Mouse (Mus musculus): Measurements from ENCODE around the gene Fam92b. TPM values are rescaled to one million over a fixed set of nuclear protein-coding genes. Genes with fewer than 3 reads are reported as not detected.

Gene Fam92b
- total RNA-seq, 2 experiments from 2014 or later, result 0.27 to 0.45 TPM

DNA sequence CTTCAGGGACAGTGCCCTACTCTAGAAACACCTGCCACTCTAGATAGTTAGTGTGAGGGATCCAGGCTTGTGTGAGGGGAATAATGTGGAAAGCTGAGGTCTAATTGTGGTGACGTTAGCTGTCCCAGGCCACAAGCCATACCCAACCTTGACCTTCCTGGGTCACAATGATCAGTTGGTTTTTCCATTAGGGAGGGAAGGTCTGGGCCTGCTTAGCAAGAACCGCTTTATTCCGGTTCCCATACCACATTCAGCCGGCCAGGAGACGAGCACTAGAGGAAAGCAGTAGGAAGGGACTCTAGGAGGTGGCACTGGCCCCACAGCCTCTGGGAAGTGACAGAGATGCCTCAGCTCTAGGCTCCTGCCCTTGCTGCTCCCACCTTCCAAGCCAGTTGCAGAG, 13.2 kb downstream of the Fam92b start:
- intact Hi-C loops (cut with DNase I), result no loop called here
- DNase-seq (ENCODE audit: low spot score in 2 of 2), result no peak

DNA sequence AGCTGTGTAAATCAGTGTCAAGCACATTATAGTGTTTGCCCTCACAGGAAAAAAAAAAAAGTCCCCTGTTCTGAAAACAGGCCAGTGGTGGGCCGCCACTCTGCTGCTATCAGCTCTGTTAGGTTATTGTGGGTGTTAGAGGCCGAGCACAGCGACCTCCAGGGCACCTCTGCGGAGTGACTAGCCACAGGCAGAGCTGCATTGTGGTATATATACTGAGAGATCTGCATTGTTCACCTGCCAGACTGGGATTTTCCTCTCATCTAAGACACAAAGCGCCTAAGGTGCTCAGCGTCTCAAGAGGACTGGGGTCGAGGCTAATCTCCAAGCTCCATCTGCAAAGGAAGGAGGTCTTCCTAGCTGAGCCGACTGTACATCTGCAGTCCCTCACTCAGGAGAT, 13.9 kb downstream of the Fam92b start:
- intact Hi-C loops (cut with DNase I), result no loop called here
- no peak for DNase-seq (ENCODE audit: low spot score in 2 of 2)

DNA sequence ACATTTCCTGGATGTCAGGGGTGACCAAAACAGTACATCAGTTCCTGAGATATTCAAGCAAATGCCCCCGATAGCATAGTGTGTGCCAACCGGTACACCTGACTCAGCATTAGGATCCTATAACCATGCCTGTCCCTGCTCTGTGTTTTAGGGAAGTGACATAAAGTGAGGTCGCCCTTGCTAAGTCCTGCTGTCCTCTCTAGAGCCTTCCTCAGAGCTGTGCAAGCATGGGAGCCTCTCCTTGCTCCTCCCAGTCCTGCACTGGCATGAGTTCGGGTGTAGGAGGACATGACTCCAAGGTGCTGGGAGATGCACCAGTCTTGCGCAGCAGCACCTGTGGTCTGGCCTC, 14.9 kb downstream of the Fam92b start:
- intact Hi-C loops (cut with DNase I), result no loop called here
- DNase-seq (ENCODE audit: low spot score in 2 of 2), result no peak

- intact Hi-C loops (cut with DNase I), result no loop called here
- no peak for DNase-seq (ENCODE audit: low spot score in 2 of 2)
Measured at GRCm38 (mm10) chr8:120161658-120162403, 15.4 kb downstream of the Fam92b start.

- DNase-seq (ENCODE audit: low spot score in 2 of 2), result no peak
- intact Hi-C loops (cut with DNase I), result no loop called here
Measured at GRCm38 (mm10) chr8:120160366-120160765, 16.9 kb downstream of the Fam92b start.

DNA sequence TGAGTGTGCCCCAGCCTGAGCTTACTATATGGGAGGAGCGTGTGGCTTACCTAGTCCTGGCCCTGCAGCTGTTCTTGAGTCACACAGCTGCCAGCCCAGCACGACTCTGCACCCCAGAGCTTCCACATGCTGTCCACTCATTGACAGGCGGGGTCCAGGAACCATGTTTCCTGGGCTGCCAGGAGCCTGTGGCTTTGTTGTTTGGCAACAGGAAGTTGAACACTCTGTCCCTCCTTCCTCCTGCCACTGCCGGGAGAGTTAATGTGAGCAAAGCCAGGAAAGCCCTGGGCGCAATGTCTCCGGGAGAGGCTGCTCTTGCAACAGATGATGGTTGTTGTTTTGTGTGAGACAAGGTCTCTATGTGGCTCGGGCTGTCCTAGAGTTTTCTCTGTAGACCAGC, 24.6 kb downstream of the Fam92b start:
- intact Hi-C loops (cut with DNase I), result no loop called here

GRCm38 (mm10) chr8:120151151-120151550, 26.1 kb downstream of the Fam92b start:
- intact Hi-C loops (cut with DNase I), result no loop called here
- no peak for DNase-seq (ENCODE audit: low spot score in 2 of 2)

More for the DNA sequence above, 24.6 kb downstream of the Fam92b start:
- DNase-seq (ENCODE audit: low spot score in 2 of 2), result no peak

DNA sequence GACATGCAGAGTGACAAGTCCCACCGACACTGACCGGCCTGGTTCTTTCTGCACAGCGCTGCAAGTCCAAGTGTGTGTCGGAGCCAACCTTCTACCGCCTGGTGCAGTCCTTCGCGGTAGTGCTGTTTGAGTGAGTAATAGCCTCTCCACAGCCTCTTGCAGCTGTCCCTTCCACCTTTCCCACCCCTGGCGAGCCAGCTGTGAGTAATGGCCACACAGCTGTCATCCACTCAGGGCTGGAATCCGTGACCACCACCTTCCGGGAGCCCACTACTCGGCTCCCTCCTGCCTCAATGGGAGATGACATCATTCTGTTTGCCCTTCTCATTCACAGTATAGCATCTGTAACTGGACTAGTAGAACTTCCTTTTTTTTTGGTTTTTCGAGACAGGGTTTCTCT, 27.2 kb downstream of the Fam92b start:
- intact Hi-C loops (cut with DNase I), result no loop called here
- no peak for DNase-seq (ENCODE audit: low spot score in 2 of 2)

DNA sequence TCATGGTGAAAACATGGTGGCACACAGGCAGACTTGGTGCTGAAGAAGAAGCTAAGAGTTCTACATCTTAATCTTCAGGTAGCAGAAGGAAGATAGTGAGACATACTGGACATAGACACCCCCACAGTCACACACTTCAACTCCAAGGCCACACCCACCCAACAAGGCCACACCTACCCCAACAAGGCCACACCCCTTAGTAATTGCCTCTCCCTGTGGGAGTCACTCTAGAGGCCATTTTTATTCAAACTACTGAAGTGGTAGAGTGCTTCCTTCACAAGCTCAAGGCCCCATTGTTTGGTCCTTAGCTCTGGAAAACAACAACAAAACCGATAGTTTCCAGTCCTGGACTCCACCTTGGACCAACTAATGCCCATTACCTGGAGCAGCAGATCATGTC, 31.2 kb downstream of the Fam92b start:
- intact Hi-C loops (cut with DNase I), result loop anchor here (5.0 kb wide), 1 partner anchor 194 kb away; no protein-coding TSS in a partner anchor

GRCm38 (mm10) chr8:120144652-120145301, 32.5 kb downstream of the Fam92b start:
- DNase-seq (ENCODE audit: low spot score in 2 of 2), result peak; percentile 59 to 71
- intact Hi-C loops (cut with DNase I), result loop anchor here (2.0 to 5.0 kb wide), 2 partner anchors 24 to 192 kb away; no protein-coding TSS in a partner anchor

More for the DNA sequence above, 31.2 kb downstream of the Fam92b start:
- DNase-seq (ENCODE audit: low spot score in 2 of 2), result no peak

DNA sequence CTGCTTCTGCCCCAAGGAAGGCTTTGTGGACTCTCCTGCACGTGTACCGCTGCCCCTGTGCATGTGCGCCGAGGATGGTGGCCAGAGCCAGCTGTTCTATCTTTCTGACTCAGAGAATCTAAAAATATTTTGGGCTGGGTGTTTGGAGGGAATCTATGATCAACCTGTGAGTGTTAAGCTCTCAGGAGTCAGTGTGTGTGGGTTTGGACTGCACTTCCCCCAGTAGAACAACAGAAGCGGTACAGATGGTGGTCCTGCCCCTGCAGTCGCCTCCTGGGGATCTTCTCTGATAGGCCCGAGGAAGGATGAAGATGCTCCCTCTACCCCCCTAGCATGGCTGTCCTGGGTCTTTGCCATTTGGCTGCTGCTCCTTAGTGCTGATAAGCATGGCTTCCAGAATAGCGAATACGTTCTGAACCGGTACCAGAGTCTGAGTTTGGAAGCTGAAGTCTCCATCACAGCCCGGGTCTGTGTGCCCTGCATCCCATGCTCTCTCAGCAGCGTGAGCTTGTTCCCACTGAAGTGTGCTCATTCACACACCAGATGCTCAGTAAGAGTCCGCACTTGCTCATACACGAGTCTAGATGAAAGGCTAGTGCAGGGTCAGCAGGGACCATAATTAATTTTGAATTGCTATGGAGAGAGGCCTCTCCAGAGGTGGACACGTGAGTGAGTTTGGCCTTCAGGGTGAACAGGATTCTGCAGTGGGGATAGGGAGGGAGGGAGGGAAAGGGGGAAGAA, 33.2 kb downstream of the Fam92b start:
- peak; percentile 52 for DNase-seq (ENCODE audit: low spot score in 2 of 2)
- intact Hi-C loops (cut with DNase I), result loop anchor here (2.0 kb wide), 1 partner anchor 23 kb away; no protein-coding TSS in a partner anchor

DNA sequence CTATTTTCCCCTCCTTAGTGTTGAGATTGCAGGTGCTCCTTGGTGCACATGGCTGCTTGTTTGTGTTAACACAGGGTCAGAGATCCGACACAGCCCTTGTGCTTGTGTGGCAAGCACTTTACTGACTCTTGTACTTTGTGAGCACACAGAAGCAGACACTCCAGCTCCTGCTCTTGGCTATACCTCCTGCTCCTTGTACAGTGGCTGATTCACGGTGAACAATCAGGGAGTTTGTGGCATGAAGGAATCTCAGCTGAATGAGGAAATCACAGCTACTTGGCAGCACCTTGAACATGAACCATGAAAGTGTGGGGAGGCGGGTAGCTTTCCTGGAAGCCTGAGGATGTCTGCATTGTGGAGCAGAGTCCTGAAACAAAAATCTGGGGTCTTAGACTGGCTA, 36.5 kb downstream of the Fam92b start:
- no peak for DNase-seq (ENCODE audit: low spot score in 2 of 2)
- intact Hi-C loops (cut with DNase I), result no loop called here

DNA sequence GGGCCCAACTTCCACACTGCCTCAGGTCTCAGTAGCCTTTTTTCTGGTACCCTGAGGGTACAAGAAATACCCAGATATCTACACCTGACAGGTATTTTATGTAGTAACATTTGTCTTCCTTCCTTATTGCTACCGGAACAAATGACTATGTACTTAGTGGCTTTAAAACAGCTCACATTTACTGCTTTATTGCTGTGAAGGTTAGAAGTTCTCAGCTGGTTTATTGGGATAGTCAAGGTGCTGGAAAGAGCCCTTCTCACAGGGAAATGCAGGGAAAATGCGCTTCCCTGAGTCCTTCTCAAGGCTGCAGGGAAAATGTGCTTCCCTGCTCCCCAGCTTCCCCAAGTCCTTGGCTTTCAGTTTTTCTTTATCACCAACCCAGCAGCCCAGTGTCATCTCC, 38.3 kb downstream of the Fam92b start:
- no peak for DNase-seq (ENCODE audit: low spot score in 2 of 2)
- intact Hi-C loops (cut with DNase I), result no loop called here

DNA sequence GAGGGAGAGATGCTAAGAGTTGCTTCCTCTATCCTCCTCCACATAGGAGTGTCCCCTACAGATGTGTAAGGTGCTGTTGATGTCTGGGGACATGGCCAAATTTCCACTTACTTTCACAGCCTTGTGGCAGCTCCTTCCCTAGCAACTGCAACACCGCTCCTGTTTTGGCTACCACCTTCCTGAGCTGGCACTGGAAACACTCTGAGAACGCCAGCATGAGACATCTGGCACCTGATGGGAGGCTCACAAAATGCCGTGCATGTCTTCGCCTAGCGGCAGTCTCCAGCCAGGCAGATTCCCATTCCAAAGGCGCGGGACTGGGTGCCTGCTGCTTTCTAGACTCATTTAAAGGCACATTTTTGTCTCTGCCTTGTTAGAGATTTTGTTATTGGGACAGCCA, 40.6 kb downstream of the Fam92b start:
- peak; percentile 86 for DNase-seq (ENCODE audit: low spot score in 2 of 2)

GRCm38 (mm10) chr8:120135687-120136086, 41.6 kb downstream of the Fam92b start:
- no peak for DNase-seq (ENCODE audit: low spot score in 2 of 2)
- intact Hi-C loops (cut with DNase I), result no loop called here

More for the DNA sequence above, 40.6 kb downstream of the Fam92b start:
- intact Hi-C loops (cut with DNase I), result no loop called here

- intact Hi-C loops (cut with DNase I), result no loop called here
- DNase-seq (ENCODE audit: low spot score in 2 of 2), result no peak
Measured at GRCm38 (mm10) chr8:120133169-120133568, 44.1 kb downstream of the Fam92b start.

DNA sequence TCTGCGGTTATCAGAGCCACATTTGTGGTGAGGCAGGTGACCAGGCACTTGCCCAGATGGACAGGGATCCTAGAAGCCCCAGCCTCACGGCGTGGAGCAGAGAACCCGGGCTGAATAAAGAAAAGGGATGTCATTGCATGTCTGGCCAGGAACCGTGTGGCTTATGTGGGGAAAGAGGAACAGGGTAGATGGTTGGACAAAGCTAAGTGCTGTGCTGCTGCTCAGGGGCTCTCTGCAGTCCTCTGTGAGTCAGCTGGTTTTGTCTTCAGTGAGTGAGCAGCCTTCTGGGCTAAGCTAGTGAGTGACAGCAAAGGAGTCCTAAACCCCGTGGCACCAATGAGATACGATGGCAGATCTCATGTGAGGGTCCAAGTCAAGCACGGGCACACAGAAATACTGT, 46.1 kb downstream of the Fam92b start:
- no peak for DNase-seq (ENCODE audit: low spot score in 2 of 2)
- intact Hi-C loops (cut with DNase I), result no loop called here

DNA sequence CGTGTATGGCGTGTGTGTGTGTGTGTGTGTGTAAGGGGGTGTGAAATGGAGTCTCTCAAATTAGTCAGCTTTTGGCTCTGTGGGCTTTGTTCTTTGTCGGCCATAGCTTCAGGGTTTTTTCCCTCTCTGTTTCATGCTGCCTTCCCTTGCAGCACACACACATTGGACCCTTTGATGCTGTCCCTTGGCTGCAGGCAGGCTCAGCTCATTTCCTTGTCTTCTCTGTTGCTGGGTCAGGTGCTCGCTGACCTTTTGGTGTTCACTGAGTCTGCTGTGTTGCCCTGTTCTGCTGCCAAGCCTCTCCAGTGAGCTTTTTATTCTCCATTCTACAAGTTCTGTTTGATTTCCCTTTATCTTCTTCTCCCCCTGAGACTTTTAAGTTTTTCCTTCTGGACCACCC, 47.7 kb downstream of the Fam92b start:
- intact Hi-C loops (cut with DNase I), result no loop called here
- DNase-seq (ENCODE audit: low spot score in 2 of 2), result no peak

- no peak for DNase-seq (ENCODE audit: low spot score in 2 of 2)
- intact Hi-C loops (cut with DNase I), result no loop called here
Measured at GRCm38 (mm10) chr8:120126357-120127161, 50.7 kb downstream of the Fam92b start.

All from left cerebral cortex, postnatal 36 days (tissue).